Mouse (Mus musculus): ENCODE results near the gene Cldn18. TPM values are rescaled to one million over a fixed set of nuclear protein-coding genes. Genes with fewer than 3 reads are reported as not detected.

Gene Cldn18
- polyA plus RNA-seq, 1 experiment from 2014 or later: not detected

DNA sequence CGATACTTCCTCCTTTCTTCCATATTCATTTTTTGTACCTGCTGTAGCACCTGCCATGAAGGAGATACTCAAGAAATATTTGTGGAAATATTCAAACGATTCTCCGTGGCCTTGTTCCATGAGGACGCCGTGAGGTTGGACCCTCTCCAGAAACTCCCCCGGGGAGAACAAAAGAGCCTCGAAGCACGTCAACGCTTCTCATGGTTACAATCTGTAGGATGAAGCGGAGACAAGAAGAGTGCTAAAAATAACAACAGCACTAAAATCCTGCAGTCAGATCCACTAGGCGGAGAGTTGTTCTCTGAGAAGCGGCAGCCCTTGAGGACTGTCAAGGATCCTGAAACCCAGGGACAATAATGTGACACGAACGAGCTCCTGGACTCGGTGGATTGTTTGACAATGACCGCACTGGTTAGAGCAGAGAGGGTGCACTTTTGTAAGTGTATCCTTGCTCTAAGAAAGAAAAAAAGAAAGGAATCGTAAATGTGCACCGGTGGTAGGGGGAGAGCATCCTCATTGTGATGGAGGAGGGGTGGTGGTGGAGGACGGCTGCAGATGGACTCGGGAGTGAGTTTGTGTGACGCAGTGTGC lies 35.0 kb downstream of the Cldn18 start:
- Histone ChIP-seq H3K27ac (replicated peaks) (no peak overlapping the region), H3K4me1 (no peaks in the 10 kb centered on the region), H3K27me3 (no peaks in the 10 kb centered on the region), H3K9ac (no peak overlapping the region), H3K4me3 (replicated peaks) (no peak overlapping the region), H3K9me3 (replicated peaks) (no peaks in the 10 kb centered on the region), H3K4me2 (replicated peaks) (no peak overlapping the region), H3K36me3 (no peaks in the 10 kb centered on the region)
- 78% methylated on average over 21 of the region's 21 CpGs for WGBS
- ATAC-seq (ENCODE audit: insufficient number of reproducible peaks, low FRiP score, low TSS enrichment, low read depth): no peak

DNA sequence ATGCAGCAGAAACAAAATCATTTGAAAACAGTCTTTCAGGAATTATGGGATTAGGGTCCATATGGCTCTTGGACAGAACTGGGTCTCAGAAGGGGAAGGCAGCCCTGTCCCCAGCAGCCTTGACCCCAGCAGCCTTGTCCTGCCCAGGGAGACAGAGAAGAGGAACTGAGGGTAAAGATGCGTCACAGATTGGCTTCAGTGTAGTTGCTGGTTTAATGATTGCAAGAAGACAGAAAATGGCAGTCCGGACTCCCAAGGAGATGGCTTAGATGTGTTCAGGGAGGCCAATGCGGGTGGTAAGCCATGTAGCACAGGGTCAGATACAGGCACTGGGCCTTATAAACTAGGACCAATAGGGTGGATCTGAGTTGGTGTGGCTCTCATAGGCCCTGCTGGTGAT lies 41.4 kb downstream of the Cldn18 start:
- ATAC-seq (ENCODE audit: insufficient number of reproducible peaks, low FRiP score, low TSS enrichment, low read depth): no peak
- H3K9ac ChIP-seq: no peak overlapping the region
- no peaks in the 10 kb centered on the region; the same call in 1 of the 2 replicates for H3K36me3 ChIP-seq
- no peak overlapping the region for H3K27ac ChIP-seq (replicated peaks)
- no peak overlapping the region for H3K4me2 ChIP-seq (replicated peaks)
- WGBS: 89% methylated on average over 3 of the region's 3 CpGs
- no peak overlapping the region for H3K4me3 ChIP-seq (replicated peaks)
- H3K9me3 ChIP-seq (replicated peaks): no peaks in the 10 kb centered on the region
- H3K4me1 ChIP-seq: no peaks in the 10 kb centered on the region
- H3K27me3 ChIP-seq: no peaks in the 10 kb centered on the region

DNA sequence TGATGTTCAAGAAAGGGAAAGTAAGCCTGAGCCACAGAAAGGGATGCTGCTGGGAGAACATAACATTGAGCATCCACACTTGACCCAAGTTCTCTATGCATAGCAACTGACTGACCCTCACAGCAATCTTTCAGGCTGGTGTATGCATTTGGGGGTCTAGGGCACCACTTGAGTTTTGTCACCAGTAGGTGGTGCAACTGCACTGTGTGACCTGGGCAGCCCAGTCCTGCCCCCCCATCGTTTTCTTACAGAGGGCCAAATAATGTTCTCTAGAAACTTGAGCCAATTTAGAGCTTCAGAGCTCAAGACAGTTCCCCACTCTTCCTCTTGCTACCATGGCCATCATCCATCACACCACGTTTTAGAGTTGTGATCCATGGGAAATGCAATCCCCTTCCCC lies 45.5 kb downstream of the Cldn18 start:
- no peak for ATAC-seq (ENCODE audit: insufficient number of reproducible peaks, low FRiP score, low TSS enrichment, low read depth)
- WGBS: 38% methylated on average over 2 of the region's 2 CpGs
- peaks cover 35% of the 10 kb centered on the region for H3K36me3 ChIP-seq

DNA sequence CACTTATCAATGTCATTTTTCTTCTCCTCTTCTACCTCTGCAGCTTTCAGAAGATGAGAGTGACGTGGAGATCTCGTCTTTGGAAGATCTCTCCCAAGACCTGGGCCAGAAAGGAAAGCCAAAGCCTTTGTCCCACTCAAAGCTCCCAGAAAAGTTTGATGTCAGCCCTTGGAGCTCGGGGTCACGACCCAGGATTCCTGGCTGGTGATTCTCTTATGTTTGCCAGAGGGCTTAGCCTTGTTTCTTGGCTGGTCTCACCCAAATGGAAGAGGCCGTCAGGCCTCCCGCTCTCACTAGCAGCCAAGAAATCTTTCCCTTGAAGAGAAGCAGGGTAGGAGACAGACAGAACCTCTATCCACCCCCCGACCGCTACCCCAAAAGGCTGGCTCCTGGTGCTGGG lies 49.5 kb downstream of the Cldn18 start:
- H3K4me1 ChIP-seq: no peaks in the 10 kb centered on the region
- whole genome bisulfite sequencing: 85% methylated on average over 8 of the region's 8 CpGs
- H3K36me3 ChIP-seq: peaks cover 71% of the 10 kb centered on the region

More for the DNA sequence above, 45.5 kb downstream of the Cldn18 start:
- Histone ChIP-seq H3K4me3 (replicated peaks) (no peak overlapping the region), H3K4me1 (no peaks in the 10 kb centered on the region), H3K9ac (no peak overlapping the region), H3K27me3 (no peaks in the 10 kb centered on the region), H3K27ac (replicated peaks) (no peak overlapping the region), H3K9me3 (replicated peaks) (no peaks in the 10 kb centered on the region), H3K4me2 (replicated peaks) (no peak overlapping the region)

DNA sequence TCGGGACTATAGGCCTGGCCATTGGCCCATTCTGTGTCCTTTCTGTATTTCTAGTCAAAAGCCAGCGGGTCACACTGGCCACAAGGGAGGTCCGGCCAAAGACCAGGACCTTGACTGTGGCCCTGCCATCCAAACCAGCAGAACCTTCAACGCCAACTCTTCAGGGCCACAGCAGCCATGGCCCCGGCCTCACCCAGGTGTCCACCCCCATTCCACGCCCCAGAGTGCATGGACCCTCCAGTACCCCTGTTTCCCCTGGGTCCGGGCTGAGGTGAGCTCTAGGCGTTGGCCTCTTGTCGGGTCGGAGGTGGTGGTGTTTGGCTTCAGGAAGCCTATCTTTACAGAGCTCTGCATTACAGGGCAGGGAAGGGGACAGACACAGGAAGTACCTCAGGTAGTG lies 54.2 kb downstream of the Cldn18 start:
- H3K4me3 ChIP-seq (replicated peaks): no peak overlapping the region
- H3K4me1 ChIP-seq: no peaks in the 10 kb centered on the region
- no peak overlapping the region for H3K27ac ChIP-seq (replicated peaks)
- H3K36me3 ChIP-seq: peaks cover 65% of the 10 kb centered on the region
- peak; percentile 59 for ATAC-seq (ENCODE audit: insufficient number of reproducible peaks, low FRiP score, low TSS enrichment, low read depth)
- no peak overlapping the region for H3K9ac ChIP-seq
- no peaks in the 10 kb centered on the region for H3K27me3 ChIP-seq
- H3K4me2 ChIP-seq (replicated peaks): no peak overlapping the region
- H3K9me3 ChIP-seq (replicated peaks): no peaks in the 10 kb centered on the region
- 92% methylated on average over 10 of the region's 10 CpGs for WGBS

More for the DNA sequence above, 49.5 kb downstream of the Cldn18 start:
- no peaks in the 10 kb centered on the region for H3K9me3 ChIP-seq (replicated peaks)
- no peak overlapping the region for H3K4me3 ChIP-seq (replicated peaks)
- no peak overlapping the region for H3K9ac ChIP-seq
- no peaks in the 10 kb centered on the region for H3K27me3 ChIP-seq
- no peak for ATAC-seq (ENCODE audit: insufficient number of reproducible peaks, low FRiP score, low TSS enrichment, low read depth)
- no peak overlapping the region for H3K4me2 ChIP-seq (replicated peaks)
- H3K27ac ChIP-seq (replicated peaks): no peak overlapping the region

DNA sequence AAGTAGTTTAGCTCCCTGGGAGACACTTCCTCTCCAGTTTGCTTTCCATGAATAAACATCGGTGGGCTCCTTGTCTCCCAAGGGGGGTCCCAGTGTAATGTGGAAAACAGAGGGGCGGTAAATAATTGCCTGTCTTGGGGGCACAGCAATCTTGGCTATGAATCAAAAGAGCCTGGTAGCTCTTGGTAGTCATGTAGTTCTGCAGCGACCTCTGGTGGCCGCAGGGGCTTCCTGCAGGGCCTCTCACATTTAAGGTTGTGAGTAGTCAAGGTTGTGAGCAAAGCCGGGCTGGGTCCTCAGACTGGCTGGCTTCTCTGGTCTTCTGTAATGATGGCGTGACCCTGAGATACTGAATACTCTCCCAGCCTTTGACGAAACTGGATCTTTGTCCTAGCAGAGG lies 54.7 kb downstream of the Cldn18 start:
- Histone ChIP-seq H3K4me1 (no peaks in the 10 kb centered on the region), H3K36me3 (peaks cover 64% of the 10 kb centered on the region), H3K9ac (no peak overlapping the region), H3K4me2 (replicated peaks) (no peak overlapping the region), H3K27ac (replicated peaks) (no peak overlapping the region), H3K4me3 (replicated peaks) (no peak overlapping the region), H3K27me3 (no peaks in the 10 kb centered on the region), H3K9me3 (replicated peaks) (no peaks in the 10 kb centered on the region)
- 24% methylated on average over 7 of the region's 7 CpGs for WGBS
- ATAC-seq (ENCODE audit: insufficient number of reproducible peaks, low FRiP score, low TSS enrichment, low read depth): no peak

DNA sequence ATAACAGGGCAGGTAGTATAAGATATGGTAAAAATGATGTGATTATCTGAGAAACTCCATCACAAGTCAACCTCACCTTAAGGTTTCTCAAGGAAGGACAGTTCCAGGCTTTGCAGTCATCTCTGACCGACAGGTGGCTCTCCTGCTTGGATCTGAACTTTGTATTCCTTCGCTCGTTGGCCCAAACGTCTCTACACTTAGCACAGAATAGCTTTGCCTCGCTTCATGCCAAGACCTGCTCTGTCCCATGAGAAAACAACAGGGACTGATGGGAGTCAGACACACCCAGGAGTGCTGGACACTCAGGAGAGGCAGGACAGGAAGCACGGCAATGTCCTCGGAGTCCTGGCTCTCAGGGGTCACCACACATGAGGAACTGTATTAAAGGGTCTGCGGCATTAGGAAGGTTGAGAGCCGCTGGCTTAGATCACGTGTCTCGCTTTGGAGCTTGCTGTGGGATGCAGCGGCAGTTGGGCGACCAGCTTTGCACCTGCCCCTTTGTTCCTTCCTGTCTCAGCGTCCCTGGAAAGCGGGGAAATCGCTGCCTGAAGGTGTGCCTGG lies 55.4 kb downstream of the Cldn18 start:
- H3K4me1 ChIP-seq: no peaks in the 10 kb centered on the region
- H3K9ac ChIP-seq: no peak overlapping the region
- H3K9me3 ChIP-seq (replicated peaks): no peaks in the 10 kb centered on the region
- 73% methylated on average over 16 of the region's 16 CpGs for WGBS
- no peak overlapping the region for H3K4me2 ChIP-seq (replicated peaks)
- no peak overlapping the region for H3K4me3 ChIP-seq (replicated peaks)
- ATAC-seq (ENCODE audit: insufficient number of reproducible peaks, low FRiP score, low TSS enrichment, low read depth): no peak
- H3K36me3 ChIP-seq: peaks cover 65% of the 10 kb centered on the region
- H3K27me3 ChIP-seq: no peaks in the 10 kb centered on the region
- no peak overlapping the region for H3K27ac ChIP-seq (replicated peaks)

DNA sequence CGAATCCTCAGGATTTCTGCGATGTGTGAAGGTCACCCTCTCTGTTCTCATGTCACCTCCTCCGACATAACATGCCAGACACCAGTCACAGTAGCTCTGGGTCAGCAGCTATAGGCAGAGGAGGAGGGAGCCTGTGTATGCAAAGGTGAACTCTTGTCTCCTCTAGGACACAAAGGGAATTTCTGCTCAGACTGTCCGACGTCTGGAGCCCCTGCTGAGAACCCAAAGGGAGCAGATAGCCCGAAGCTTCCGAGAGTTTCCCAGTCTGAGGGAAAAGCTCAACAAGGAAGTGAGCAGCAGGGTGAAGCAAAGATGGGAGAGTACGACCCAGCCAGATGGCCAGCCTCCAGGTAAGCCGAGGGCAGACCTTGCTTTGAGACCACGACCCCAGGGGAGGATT lies 56.3 kb downstream of the Cldn18 start:
- Histone ChIP-seq H3K9me3 (replicated peaks) (no peaks in the 10 kb centered on the region), H3K27me3 (no peaks in the 10 kb centered on the region), H3K4me2 (replicated peaks) (no peak overlapping the region), H3K36me3 (peaks cover 65% of the 10 kb centered on the region), H3K9ac (no peak overlapping the region), H3K4me1 (no peaks in the 10 kb centered on the region), H3K4me3 (replicated peaks) (no peak overlapping the region), H3K27ac (replicated peaks) (no peak overlapping the region)
- no peak for ATAC-seq (ENCODE audit: insufficient number of reproducible peaks, low FRiP score, low TSS enrichment, low read depth)
- WGBS: 81% methylated on average over 10 of the region's 10 CpGs

DNA sequence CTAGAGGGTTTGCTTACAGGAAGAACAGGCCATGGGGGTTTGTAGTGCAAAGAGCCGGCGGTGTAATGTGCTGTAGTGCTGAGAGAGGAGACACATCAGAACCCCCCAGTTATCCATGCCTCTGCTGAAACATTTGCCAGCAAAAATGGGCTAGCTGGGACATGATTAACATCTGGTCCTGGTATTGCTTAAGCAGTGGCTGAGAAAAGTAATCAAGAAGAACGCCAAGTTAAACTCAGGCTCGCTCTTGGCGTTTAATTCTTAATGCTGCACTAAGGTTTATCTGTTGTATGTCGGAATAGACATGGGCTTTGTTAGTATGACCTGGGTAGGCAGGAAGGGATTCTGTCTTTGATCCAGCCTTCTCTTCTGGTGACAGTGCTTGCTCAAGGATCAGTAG lies 71.0 kb downstream of the Cldn18 start:
- ATAC-seq (ENCODE audit: insufficient number of reproducible peaks, low FRiP score, low TSS enrichment, low read depth): no peak
- Histone ChIP-seq H3K4me2 (replicated peaks) (no peak overlapping the region), H3K9ac (no peak overlapping the region), H3K4me1 (no peaks in the 10 kb centered on the region), H3K36me3 (peaks cover 72% of the 10 kb centered on the region), H3K4me3 (replicated peaks) (no peak overlapping the region), H3K27ac (replicated peaks) (no peak overlapping the region), H3K9me3 (replicated peaks) (no peaks in the 10 kb centered on the region), H3K27me3 (no peaks in the 10 kb centered on the region)
- WGBS: 78% methylated on average over 6 of the region's 6 CpGs

DNA sequence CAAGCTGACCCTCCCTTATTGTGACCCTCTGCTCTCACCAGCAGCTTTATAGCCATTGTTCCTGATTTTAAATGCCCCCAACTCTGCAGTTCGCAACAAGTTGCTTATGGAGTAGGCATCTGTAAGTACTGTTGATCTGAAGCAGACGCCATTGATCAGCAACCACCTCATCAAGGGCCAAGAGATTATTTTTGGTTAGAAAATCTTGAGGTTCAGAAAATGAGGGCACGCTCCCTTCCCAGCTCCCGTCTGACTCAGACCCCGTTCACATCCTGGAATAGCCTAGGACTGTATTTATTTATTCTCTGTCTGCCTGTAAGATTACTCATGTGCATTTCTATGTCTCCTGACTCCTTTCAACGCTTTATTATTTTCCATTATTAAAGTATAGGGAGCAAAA lies 71.7 kb downstream of the Cldn18 start:
- 90% methylated on average over 6 of the region's 6 CpGs for WGBS
- ATAC-seq (ENCODE audit: insufficient number of reproducible peaks, low FRiP score, low TSS enrichment, low read depth): no peak
- peaks cover 67% of the 10 kb centered on the region for H3K36me3 ChIP-seq

DNA sequence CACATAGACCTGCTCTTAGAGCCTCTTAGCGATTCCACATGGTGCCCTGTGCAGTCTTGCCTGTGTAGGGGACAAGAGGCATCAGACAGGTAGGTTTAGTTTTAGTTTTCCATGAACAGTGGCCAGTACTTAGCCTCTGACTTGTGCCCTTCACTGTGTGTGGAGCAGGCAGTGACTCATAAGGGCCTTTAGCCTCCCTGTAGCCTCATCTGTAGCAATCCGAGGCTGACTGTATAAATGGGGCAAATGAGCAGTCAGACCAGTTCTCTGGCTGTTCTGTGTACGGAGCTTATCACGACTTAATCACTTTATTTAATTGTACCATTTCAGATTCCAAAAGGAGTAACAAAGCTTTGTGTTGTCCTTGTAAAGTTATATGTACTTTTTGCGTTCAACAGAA lies 77.1 kb downstream of the Cldn18 start:
- Histone ChIP-seq H3K4me1 (no peaks in the 10 kb centered on the region), H3K9ac (no peak overlapping the region), H3K36me3 (peaks cover 59% of the 10 kb centered on the region), H3K9me3 (replicated peaks) (no peaks in the 10 kb centered on the region), H3K27me3 (no peaks in the 10 kb centered on the region), H3K27ac (replicated peaks) (no peak overlapping the region), H3K4me2 (replicated peaks) (no peak overlapping the region), H3K4me3 (replicated peaks) (no peak overlapping the region)
- no peak for ATAC-seq (ENCODE audit: insufficient number of reproducible peaks, low FRiP score, low TSS enrichment, low read depth)
- 78% methylated on average over 5 of the region's 5 CpGs for WGBS

More for the DNA sequence above, 71.7 kb downstream of the Cldn18 start:
- H3K4me2 ChIP-seq (replicated peaks): no peak overlapping the region
- no peak overlapping the region for H3K27ac ChIP-seq (replicated peaks)
- no peaks in the 10 kb centered on the region for H3K4me1 ChIP-seq
- H3K9ac ChIP-seq: no peak overlapping the region
- H3K9me3 ChIP-seq (replicated peaks): no peaks in the 10 kb centered on the region
- no peaks in the 10 kb centered on the region for H3K27me3 ChIP-seq
- no peak overlapping the region for H3K4me3 ChIP-seq (replicated peaks)
